Mouse (Mus musculus) gastrocnemius, postnatal 25 days (tissue): ENCODE data around the gene Tktl1. TPM values are rescaled to one million over a fixed set of nuclear protein-coding genes. Genes with fewer than 3 reads are reported as not detected.
A peak's percentile ranks its signal among the peaks of the same experiment; 100 is the strongest.
"Not testable (repeated sequence)": the region's sequence is repeated elsewhere in the genome, so short reads cannot be mapped to it uniquely, and the experiment has no call there.

Source experiments
- DNase-seq: peaks from one replicate; pipeline ENCODE4 v3.0.0; 2022
- long read RNA-seq, 2 experiments: library from polyadenylated mRNA; stranded (forward); transcript quantifications; one replicate each; pipeline ENCODE4 v2.0.0; 2021
- total RNA-seq, 2 experiments: library from RNA; stranded (reverse); gene quantifications; 1 replicate in 1 of 2; 2 replicates in 1 of 2; pipeline ENCODE4 v1.2.3; 2021

Tktl1 gene
- not detected for total RNA-seq
- long read RNA-seq, experiment 1: 0 reads
- long read RNA-seq, experiment 2: 0 reads

DNA sequence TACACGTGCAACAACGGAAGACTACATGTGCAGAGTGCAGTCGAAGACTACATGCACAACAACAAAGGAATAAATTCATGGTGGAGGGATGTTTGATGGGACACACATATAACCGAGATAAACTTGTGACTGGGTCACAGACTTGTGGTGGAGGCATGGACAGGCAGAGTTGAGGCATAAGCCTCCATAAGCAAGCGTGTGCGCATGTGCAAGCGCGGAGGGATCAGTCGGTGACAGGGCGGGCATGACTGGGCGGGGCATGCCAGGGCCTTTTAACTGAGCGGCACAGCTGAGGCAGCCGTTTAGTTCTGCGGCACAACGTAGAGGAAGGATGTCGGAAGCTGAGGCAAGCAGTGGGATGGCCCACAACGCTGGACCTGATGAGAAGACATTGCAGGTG, at the start of gene Tktl1:
Tktl1 (plus strand) TSS at position 301 of the 400 bp plus-strand sequence.
- DNase-seq: no peak

DNA sequence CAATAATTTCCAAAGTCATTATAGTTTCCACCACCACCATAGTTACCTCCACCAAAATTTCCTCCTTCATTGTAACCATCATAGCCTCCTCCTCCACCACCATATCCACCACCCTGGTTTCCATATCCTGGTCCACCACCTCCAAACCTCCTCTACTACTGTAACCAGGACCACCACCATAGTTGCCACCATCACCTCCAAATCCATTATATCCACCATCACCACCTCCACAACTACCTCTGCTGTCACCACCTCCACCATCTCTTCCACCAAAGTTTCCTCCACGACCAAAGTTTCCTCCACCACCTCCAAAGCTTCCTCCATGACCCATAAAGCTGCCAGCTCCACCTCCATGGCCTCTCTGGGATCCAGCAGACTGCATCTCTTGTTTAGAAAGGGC, 41.8 kb upstream of the Tktl1 start, which contains the start of gene Mecp2:
Mecp2 (minus strand) TSS at position 101 of the 400 bp plus-strand sequence.
- DNase-seq: not testable (repeated sequence)

DNA sequence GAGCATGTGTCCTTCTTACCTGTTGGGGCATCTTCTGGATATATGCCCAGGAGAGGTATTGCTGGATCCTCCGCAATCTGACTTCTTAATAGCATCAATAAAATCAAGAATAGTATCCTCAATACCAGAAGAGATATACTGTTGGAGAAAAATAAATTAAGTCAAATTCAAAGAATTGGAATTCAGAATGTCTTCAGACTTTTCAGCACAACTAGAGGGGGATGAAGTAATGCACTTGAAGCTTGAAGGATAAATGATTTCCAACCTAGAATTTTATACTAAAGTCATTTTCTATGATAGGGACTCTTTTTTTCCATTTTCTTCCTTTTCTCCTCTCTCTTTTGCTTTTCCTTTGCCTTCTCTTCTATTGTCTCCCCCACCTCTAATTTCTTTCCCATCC, 9.3 kb upstream of the Tktl1 start, which contains the start of gene Tex28:
Tex28 (minus strand) TSS at position 101 of the 400 bp plus-strand sequence.
- no peak for DNase-seq

DNA sequence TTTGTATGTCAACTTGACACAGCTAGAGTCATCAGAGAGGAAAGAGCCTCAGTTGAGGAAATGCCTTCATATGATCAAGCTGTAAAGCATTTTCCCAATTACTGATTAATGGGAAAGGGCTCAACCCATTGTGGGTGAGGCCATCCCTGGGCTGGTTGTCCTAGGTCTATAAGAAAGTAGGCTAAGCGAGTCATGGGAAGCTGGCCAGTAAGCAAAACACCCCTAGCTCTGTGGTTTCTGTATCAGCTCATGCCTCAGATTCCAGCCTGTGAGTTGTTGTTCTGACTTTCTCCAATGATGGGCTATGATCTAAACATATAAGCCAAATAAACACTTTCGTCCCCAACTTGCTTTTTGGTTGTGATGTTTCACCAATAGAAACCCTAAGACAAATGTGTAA, 26.5 kb downstream of the Tktl1 start:
- DNase-seq: no peak

DNA sequence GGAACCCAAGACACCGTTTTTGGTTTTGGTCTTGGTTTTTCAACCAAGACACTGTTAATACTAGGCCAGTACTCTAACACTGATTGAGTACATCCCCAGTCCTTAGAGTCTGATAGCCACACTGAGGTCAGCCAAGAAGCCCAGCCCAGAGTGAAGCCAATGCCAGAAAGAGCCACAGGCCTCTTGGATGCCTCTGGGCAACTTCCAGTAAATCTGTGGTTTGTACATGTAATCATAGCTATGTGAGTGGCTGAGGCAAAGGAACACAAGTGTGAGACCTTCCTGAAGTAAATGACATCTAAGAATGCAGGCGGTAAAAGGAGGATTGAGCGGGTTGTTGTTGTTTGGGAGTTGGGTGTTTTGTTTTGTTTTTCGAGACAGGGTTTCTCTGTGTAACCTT, 41.4 kb downstream of the Tktl1 start:
- no peak for DNase-seq

DNA sequence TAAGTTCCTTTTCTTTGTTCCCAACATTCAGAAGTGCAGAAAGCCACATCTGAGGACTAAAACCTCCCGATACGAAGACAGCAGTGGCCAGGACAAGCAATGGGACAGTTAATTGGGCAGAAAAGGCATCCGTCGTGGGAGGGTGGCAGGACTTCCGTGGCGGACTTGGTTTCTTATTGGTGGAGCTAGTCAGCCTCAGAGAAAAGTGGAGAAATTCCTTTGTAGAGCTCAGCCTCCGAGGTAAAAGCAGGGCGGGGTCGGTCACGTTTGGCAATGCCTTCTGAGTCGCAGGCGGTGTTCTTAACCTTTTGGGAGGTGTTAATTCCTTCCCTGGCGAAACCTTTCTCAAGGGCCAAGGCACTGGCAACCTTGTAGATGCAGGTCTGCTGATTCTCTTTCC, 42.4 kb downstream of the Tktl1 start:
- DNase-seq: no peak

DNA sequence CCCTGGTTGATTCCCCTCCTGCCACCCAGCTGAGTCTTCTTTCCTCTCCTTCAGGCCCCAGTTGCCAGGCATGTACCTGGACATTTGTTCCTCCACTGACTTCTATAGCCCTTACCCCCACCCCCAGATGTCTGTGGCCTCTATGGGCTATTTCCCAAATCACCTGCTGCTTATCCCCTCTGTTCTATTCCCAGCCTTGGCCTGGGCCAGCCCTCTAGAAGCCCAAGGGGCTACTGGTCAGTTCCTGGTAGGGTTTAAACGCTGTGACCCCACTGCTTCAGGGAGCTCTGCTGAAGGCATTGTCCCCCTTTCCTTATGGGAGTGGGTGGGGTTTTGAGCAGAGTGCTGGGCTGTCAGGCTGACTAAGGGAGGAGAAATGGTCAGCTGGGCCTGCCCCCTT, 43.0 kb downstream of the Tktl1 start:
- not testable (repeated sequence) for DNase-seq

DNA sequence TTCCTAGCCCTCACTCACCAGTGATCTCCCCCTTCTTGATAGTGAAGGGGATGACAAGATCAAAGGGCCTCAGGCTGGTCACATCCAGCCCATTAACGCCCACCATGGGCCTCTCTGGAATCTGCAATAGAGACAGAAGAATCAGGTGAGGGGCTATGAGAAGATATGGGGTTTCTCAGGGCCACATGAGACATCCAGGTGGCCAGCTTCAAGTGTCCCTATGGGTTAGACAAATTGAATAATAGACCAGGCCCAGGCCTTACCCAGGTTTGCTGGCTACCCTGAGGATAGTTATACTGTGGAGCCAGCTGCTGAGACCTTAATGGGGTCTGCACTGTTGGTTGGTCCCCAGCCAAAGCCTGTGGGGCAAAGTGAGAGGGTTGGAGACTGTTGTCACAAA, 53.0 kb downstream of the Tktl1 start:
- DNase-seq: no peak

DNA sequence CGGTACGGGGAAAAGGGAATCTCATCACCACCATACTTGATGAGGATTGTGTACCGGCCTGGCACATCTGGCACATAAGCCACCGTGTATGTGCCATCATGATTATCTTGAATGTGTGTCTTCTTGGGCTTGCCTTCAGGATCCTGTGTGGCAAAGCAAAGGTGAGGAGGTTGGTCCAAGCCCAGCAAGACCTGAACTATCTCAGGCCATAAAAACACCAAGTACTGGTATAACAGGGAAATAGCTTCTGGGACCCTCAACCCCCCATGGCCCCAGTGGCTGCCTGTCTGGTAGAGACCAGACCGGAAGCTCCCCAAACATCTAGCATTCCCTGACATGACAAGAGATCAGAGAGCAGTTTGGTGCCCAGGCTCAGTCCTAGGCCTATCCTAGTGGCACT, 56.1 kb downstream of the Tktl1 start:
- no peak for DNase-seq

DNA sequence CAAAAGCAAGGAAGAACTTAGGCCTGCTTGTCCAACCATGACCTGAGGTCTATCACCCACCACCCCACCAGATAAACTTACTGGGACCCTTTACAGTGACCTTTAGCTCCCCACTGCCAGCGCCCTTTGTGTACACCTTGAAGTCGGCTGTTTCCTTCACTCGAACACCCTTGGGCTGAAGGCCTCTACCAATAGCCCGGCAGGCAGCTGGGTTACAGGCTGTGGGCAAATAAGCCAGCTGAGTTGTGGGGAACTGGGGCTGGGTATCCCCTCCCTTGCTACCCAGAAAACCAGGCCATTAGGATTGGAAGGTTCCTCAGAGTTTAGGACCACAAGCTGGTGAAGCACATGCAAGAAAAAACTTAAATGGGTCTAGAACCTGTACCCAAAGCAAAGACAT, 63.3 kb downstream of the Tktl1 start:
- DNase-seq: no peak

DNA sequence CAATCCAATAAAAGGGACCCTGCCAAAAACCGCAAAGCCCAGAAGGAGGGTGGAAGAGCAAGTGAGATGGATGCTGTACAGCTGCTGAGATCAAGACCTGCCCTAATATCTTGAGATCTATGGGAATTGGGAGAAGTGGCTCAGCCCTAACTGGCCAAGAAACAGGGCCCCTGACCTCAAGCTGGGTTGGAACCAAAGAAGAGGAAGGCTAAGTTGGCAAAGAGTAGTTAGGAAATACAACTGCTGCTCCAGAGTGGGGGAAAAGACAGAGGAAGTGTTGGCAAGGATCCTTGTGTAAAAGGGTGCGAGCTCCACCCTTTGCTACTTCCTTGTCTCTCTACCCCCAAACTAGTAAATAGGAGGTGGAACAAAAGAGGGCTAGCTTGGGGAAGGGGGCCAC, 66.3 kb downstream of the Tktl1 start:
- DNase-seq: no peak

DNA sequence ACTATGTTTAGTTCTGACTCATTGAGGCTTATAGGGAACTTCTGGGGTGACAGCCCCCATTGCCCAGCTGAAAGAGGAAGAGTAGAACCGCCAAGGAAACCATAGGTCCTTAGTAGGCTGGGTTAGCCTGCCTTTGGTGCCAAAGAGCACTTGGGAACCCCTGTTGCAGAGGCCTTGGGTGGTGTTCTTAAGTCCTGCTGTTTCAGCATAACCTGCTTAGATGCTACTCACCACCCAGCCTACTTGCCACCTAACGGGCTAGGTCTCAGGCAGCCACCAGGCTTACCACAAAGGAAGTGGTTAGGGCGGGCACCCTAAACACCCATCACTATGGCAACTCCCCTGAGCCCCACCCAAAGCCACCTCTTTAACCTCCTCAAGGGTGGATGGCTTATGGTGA, 66.7 kb downstream of the Tktl1 start:
- DNase-seq: no peak

DNA sequence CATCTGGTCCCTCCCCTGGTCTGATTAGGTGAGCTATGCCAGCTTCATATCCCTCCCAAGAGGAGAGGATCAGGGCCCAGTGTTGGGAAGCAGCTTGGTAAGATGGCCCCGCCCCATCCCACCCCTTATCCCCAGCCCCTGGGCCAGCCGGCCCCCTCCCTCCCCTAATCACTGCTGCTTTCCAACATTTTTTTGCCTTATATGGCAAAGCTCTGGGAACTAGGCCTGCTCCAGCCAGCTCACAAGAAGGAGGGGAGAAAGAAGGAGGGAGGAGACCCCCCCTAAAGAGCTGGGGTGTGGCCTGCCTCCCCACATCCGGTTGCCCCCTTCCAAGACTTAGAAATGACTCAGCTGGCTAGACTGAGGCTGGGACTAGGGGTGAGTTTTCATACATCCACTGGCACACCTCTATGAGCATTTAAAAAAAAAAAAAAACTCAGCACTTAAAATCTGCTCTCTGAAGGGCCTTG, 67.6 kb downstream of the Tktl1 start:
- peak; percentile 74 for DNase-seq

DNA sequence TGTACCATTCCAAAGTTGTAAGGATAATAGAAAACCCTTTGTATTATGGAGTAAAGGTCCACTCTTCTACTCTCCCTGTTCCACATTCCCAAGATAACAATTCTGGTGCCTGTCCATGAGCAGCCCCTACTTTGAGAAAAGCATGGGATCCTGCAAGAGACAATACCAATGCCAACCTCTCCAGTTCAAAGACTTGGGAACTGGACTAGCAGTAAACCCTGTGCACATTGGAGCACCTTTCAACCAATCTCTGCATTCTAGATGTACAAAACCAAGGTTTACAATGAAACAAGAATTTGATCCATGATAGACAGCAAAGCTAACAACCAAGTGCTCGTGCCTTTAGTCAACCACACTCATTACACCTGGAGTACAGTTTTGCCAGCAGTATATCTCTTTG, 68.0 kb downstream of the Tktl1 start:
- DNase-seq: no peak

DNA sequence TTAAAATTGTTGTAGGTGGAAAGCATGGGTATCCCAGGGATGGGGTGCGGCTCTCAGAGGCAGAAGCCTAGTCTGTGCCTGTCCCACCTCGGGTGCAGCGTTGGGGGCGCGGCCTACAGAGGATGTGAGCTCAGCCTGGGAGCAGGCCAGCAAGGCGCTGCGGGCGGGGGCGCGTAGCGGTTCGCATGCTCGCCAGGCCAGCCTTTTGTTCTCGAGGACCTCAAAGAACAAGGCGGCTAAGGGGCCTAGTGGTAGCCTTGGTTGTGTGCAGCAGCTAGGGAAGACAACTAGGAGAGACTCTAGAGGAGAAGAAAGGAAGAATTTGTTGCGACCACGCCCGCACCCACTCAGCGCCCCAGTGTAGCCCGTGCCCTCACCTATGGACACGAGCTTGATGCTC, 68.6 kb downstream of the Tktl1 start:
- peak; percentile 83 for DNase-seq

DNA sequence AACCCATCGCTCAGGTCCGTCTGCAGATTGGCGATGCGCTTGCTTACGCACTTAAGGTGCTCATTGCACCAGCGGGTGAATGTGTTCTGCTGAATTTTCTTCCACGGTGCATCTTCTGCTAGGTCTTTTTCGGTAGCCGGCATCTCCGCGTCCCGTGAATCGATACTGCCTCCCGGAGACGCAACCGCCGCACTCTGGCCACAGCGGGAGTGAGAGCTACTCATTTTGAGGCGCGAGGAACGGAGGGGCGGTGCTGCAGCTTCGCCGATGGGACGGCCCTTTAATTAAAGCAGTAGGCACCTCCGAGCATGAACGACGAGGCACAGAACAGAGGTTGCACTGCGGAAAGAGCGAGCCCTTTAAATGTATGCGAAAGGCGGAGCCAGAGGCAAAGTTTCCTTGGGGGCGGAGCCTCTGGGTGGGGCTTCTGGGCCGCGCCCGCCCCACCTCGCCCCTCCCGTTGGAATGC, 69.2 kb downstream of the Tktl1 start:
- peak; percentile 89 for DNase-seq

DNA sequence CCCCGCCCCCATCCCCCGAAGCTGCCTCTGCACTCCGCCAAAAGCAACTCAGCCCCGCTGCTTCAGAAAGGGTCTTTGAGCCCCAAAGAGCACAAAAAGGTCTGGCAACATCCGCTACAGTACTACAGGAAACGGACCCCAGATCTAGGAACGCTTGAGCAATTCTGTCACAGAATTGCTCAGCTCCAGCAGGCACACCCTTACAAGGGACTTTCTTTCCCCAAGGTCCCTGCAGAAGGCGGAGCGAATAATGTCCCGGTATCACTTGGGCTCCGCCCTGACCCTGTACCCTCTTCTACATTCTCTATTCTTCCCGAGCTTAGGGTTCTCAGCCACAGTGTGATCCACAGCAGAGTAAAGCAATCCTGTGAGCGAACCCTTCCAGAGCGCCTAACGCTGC, 69.6 kb downstream of the Tktl1 start:
- DNase-seq: no peak

DNA sequence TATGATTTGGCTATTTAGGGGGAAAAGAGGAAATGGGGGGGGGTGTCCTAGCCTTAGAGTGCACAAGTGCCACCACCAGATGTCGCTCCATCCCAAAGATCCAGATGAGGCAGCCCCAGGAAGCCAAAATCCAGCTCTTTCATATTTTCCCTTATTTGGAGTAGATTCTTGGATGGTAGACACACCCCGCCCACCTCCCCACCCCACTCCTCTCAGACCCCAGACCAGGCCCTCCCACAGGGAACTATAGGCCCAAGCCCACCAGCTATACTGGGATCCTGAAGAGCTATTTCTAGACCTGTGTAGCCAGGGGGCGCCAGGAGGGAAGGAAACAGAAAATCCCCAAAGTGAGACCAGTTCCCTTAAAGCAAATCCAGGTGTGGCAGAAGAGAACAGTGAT, 71.6 kb downstream of the Tktl1 start:
- no peak for DNase-seq

DNA sequence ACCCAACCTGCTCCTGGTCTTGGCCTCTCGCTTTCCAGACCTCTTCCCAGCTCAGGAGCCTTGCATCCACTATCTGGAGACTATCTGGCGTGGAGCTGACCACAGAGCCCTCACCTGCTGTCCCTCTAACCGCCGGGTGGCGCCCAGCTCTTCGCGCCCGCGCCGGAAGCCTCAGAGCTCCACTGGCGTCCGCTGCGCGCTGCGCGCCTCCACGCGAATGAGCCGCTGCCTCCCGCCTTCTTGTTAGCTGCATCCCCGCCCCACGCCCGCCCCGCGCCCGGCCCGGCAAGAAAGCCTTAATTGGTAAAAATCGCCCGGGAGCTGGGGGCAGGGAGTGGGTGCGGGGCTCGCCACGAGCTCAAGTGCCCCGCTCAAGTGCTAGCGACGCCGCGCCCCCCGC, 72.6 kb downstream of the Tktl1 start, which contains the start of gene Flna:
Flna (minus strand) TSS at position 206 of the 400 bp plus-strand sequence.
- DNase-seq: peak; percentile 57

DNA sequence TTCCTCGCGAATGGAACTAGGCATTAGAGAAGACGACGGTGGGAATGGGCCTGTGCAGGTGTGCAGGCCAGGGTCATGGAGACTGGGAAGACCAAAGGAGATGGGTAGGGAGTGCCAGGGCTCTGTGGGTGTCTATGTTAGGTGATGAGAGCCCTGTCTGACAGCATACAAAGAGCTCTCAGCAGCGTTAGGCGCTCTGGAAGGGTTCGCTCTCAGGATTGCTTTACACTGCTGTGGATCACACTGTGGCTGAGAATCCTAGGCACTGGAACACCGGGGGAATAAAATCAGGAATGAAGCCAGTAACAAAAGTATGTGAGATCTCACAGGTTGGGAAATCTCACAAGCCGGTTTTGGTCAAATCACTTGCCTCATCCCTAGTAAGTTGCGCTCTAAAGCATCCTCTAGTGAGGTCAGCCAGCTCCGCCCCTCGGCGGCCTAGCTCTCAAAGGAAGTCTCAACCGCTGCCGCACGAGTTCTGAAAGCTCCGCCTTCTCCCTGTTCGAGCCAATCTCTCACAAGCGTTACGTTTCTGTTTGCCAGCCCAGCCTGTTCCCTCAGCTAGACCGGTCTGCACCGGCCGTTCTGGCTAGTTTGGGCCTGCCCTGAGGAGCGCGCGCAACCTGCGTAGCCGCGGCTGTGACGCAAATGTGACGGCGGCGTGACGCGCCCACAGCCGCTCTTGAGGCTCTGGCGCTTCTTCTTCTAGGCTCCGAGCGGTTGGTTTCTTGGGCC, 77.3 kb downstream of the Tktl1 start, which contains the start of gene Emd:
Emd (plus strand) TSS at position 535 of the 735 bp plus-strand sequence.
- peak; percentile 90 for DNase-seq

DNA sequence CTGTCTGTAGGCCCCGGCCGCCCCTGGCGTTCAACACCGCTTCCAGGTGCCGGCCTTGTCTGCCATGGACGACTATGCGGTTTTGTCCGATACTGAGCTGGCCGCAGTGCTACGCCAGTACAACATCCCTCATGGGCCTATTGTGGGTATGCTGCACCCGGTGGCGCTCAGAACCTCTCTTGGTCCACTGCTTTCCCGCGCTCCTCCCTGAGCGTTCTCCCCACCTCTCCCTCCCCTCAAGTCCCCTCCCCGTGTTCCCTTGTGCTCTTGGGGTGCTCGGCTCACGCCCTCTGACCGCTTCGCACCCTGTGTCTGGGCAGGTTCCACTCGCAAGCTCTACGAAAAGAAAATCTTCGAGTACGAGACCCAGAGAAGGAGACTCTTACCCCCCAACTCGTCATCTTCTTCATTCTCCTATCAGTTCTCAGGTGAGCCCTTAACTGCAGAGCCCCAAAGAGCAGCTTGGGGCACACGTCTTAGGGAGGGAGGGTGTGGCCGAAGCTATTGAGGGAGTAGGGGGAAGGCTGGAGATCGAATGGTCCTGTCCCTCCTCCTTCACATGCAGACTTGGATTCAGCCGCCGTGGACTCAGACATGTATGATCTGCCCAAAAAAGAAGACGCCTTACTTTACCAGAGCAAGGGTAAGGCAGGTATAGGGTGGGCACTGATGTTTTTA, 78.0 kb downstream of the Tktl1 start:
- DNase-seq: no peak

DNA sequence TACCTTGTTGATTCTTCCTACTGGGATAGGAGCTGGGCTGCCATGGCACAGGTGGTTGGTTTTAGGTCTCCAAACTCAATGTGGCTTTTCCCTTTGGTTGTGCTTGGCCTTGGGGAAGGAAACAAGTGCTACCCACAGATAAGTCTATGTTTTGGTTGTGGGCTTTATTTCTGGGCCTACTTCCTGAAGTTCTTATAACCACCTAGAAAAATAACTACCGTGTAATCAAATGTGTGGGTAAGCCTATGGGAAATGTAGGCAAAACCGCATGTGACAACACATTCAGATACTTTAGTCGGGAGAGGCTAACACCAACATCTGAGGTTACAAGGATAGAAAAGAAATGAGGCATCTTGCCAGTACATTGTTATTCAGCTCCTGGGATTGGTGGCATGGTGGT, 80.7 kb downstream of the Tktl1 start:
- no peak for DNase-seq
